Mouse (Mus musculus) cortical plate, adult 2 months (tissue): ENCODE data around the gene Orm2. TPM values are rescaled to one million over a fixed set of nuclear protein-coding genes. Genes with fewer than 3 reads are reported as not detected.
"Not testable (repeated sequence)": the region's sequence is repeated elsewhere in the genome, so short reads cannot be mapped to it uniquely, and the experiment has no call there.

Experiments
- H3K27ac ChIP-seq: fragments of 200-500 bp; 2 replicates; pipeline ENCODE4 v1.5.1; 2012; ENCODE audit warnings: low read length, control low read depth, inconsistent platforms; ENCODE audit not compliant: insufficient read depth
- H3K4me1 ChIP-seq: fragments of 200-500 bp; 2 replicates; pipeline ENCODE4 v1.6.1; 2011; ENCODE audit warnings: low read length; ENCODE audit not compliant: control insufficient read depth, insufficient read depth
- H3K4me3 ChIP-seq: fragments of 200-500 bp; 2 replicates; pipeline ENCODE4 v1.5.1; 2011; ENCODE audit warnings: mild to moderate bottlenecking, low read length, control low read depth; ENCODE audit not compliant: insufficient read depth
- CTCF ChIP-seq: fragments of 200-500 bp; IDR thresholded peaks from 2 replicates; pipeline ENCODE4 v1.5.1; 2011; ENCODE audit warnings: mild to moderate bottlenecking, control low read depth, low read length; ENCODE audit not compliant: insufficient read depth; ENCODE audit errors: extremely low read depth
- POLR2A ChIP-seq: fragments of 200-500 bp; IDR thresholded peaks from 2 replicates; pipeline ENCODE4 v1.6.1; 2011; ENCODE audit warnings: mild to moderate bottlenecking, low read length, control low read depth; ENCODE audit not compliant: insufficient read depth; ENCODE audit errors: extremely low read depth
- polyA plus RNA-seq: library from polyadenylated mRNA; depleted of rRNA; stranded (reverse); fragments of >200 nt; gene quantifications from 2 replicates; pipeline ENCODE4 v1.2.3, GENCODE M21; 2012; rRNA removed

Gene Orm2
- not detected in 2 replicates for polyA plus RNA-seq

DNA sequence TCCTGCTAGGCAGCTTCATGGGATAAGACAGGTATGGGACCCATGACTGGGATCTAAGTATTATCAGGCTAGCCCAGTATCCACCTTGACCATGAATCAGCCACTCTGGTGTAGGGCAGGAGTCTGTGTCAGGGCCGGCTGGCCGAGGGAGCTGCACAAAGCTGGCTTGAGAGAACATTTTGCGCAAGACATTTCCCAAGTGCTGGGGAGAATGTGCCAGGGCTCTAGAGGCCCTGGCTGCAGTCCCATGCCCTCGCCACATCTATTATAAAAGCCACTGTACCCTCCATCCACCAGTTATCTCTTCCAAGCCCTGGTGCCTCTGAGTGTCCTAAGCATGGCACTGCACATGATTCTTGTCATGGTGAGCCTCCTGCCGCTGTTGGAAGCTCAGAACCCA is at the start of gene Orm2:
TSS of gene Orm2 (plus strand) at position 300 of the 400 bp plus-strand sequence.
- Histone ChIP-seq H3K4me1 (no peaks in the 10 kb centered on the region), H3K4me3 (no peak within 1 kb of the TSS), H3K27ac (no peak within 1 kb of the TSS)
- TF ChIP-seq POLR2A (no peak), CTCF (no peak)

- Histone ChIP-seq H3K4me3 (no peak overlapping the region), H3K4me1 (no peaks in the 10 kb centered on the region)
- TF ChIP-seq POLR2A (no peak), CTCF (no peak)
Observed at GRCm38 (mm10) chr4:63314063-63314462, 48.2 kb upstream of the Orm2 start.

DNA sequence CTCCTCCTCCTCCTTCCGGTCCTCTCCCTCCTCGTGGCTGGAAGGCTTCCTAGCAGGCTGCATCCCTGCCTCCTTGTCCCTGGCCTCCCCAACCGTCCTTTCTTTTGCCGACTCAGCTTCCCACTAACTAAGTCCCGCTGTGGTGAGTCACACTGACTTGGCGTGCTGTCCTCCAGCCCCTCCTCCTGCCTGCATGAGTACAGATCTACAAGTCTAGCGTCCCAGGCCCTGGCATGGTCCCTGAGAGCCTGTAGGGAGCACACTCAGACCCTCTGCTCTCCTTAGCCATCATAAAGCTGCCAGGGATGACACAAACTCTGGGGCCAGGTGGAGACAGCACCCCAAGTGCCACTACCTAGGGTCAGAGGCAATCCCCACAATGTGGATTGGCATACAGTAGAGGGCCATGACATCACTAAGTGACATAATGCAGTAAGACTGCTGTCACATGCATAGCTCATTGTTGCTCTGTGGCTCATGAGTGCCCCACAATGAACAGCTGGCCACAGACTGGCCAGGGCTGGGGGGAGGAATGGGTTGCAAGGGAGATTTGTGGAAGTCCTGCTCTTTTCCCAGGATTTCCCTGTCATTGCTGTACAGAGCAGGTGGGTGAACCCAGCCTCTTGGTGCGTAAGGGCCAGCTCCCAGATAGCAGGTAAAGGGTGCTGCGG is 46.0 kb upstream of the Orm2 start:
- TF ChIP-seq POLR2A, result no peak
- no peak overlapping the region for H3K27ac ChIP-seq
- no peaks in the 10 kb centered on the region for H3K4me1 ChIP-seq
- H3K4me3 ChIP-seq, result no peak overlapping the region

More at GRCm38 (mm10) chr4:63314063-63314462, 48.2 kb upstream of the Orm2 start:
- H3K27ac ChIP-seq, result no peak overlapping the region

DNA sequence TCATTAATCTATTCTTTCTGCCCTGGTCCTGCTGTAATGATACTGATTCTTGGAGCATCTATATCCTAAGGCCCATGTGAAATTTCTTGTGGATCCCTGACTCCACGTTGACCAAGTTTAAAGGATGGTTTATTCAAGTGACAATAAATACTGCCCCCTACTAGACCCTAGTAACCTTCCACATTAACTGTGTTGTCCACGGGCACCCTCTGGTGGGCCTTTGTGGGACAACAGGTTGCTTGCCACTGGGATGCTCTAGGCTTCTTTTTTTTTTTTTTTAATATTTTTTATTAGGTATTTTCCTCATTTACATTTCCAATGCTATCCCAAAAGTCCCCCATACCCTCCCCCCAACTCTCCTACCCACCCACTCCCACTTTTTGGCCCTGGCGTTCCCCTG is 42.7 kb upstream of the Orm2 start:
- H3K4me3 ChIP-seq, H3K4me1 ChIP-seq, H3K27ac ChIP-seq: not testable (repeated sequence)
- TF ChIP-seq CTCF, result peak; percentile 66

DNA sequence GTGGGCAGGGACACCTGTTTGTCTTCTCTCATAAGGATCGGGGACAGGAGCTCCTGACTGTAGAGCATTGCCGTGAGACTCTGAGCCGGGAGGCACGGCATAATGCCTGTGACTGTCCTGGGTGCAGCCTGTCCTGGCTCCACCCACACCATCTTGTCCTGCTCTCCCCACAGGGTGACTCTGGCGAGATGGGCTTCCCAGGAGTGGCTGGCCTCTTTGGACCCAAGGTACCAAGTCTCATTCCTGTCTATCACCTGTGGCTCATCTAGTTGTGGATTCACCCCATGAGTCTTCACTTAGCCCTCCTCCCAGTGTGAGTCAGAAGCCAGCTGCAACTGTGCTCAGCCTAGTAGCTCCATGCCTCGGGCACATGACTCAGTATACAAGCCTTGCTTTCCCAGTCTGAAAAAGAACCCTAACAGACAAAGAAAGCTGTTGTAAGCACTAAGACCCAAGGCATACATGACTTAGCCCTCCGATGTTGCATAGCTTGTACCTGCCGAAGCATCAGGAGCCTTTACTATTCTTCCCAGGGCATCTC is 38.9 kb upstream of the Orm2 start:
- no peak overlapping the region for H3K27ac ChIP-seq
- no peak for TF ChIP-seq CTCF
- TF ChIP-seq POLR2A, result no peak
- H3K4me1 ChIP-seq, result no peaks in the 10 kb centered on the region
- no peak overlapping the region for H3K4me3 ChIP-seq

- TF ChIP-seq POLR2A, result no peak
- Histone ChIP-seq H3K4me1 (peaks cover 2% of the 10 kb centered on the region; the same call in 1 of the 2 replicates), H3K27ac (no peak overlapping the region), H3K4me3 (no peak overlapping the region)
Observed at GRCm38 (mm10) chr4:63333403-63333802, 28.8 kb upstream of the Orm2 start.

DNA sequence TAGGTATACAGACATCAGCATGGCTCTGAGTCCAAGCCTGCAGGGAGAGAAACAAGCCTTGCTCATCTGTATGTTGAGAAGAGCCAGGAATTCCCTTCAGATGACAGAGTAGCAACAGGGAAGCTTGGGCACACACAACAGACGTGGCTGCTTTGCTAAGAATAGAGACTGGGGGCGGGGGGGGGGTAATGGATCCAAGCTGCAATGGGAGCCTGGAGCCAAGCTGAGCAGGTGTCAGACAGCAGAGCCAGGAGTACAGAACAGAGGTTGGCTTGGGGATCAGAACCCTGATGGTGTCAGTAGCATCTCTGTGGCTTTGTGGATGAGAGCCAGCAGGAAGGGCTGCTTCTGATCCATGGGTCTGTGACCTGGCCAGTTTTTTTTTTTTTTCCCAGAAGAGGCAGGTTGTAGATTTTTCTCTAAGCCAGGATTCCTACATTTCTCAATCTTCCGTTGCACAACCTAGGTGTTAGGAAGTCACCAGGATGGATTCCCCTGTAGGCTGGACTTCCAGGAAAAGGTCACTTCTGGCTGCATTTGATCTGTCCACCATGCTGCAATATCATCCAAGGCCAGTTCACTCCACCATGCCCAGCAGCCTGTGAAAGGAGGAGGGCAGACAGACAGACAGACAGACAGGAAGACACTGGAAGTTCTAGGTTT is 23.7 kb upstream of the Orm2 start:
- Histone ChIP-seq H3K4me1 (peaks cover 2% of the 10 kb centered on the region; the same call in 1 of the 2 replicates), H3K27ac (no peak overlapping the region), H3K4me3 (no peak overlapping the region)
- TF ChIP-seq CTCF (no peak), POLR2A (no peak)

DNA sequence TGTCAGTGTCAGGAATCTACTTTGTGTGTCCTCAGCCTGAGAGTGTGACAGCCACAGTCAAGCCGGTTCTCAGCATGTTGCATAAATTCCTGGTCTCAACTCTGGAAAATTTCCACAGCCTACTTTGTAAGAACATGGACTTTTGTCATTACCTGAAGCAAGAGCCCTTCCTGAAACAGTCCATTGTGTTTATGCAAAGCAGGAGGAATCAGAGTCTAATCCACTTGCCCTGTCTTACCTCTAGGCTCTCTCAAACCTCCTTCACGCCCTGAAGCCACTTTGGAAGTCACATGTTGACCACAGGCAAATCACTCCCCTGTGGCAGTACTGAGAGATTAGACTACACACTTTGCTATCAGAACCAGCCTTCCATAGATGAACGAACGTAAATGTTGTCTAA is 19.8 kb upstream of the Orm2 start:
- Histone ChIP-seq H3K4me3 (no peak overlapping the region), H3K4me1 (peaks cover 2% of the 10 kb centered on the region; the same call in 1 of the 2 replicates), H3K27ac (no peak overlapping the region)
- no peak for TF ChIP-seq CTCF
- TF ChIP-seq POLR2A, result no peak

DNA sequence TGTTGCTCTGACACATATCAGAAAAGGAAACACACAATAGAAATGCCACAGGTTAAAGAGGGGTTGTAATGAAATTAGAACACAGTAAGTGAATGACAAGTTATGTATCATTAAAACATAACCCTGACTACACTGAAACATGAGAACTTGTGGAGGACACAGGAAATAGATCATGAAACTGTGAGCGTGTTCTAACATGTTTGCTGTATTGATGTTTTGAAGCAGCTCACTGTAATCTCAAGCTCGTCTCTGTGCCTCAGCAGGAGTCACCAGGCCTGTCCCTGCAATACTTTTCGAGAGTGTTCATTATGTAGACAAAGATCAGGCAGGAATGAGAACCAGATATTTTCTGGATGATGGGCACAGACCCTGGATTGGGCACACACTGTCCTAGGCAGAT is 18.6 kb upstream of the Orm2 start:
- no peaks in the 10 kb centered on the region for H3K4me1 ChIP-seq
- H3K27ac ChIP-seq, result no peak overlapping the region
- no peak overlapping the region for H3K4me3 ChIP-seq
- TF ChIP-seq POLR2A, result no peak

GRCm38 (mm10) chr4:63344295-63344694 is 18.0 kb upstream of the Orm2 start, which contains the start of gene Orm1:
TSS of gene Orm1 (plus strand) at chr4:63344560.
- H3K4me3 ChIP-seq, result no peak within 1 kb of the TSS
- no peak within 1 kb of the TSS for H3K27ac ChIP-seq
- TF ChIP-seq CTCF (no peak), POLR2A (no peak)
- H3K4me1 ChIP-seq, result no peaks in the 10 kb centered on the region
